Mouse (Mus musculus): Measurements from ENCODE around the gene Adamts4.
"Not testable (repeated sequence)": the region's sequence is repeated elsewhere in the genome, so short reads cannot be mapped to it uniquely, and the experiment has no call there.

The Adamts4 gene

DNA sequence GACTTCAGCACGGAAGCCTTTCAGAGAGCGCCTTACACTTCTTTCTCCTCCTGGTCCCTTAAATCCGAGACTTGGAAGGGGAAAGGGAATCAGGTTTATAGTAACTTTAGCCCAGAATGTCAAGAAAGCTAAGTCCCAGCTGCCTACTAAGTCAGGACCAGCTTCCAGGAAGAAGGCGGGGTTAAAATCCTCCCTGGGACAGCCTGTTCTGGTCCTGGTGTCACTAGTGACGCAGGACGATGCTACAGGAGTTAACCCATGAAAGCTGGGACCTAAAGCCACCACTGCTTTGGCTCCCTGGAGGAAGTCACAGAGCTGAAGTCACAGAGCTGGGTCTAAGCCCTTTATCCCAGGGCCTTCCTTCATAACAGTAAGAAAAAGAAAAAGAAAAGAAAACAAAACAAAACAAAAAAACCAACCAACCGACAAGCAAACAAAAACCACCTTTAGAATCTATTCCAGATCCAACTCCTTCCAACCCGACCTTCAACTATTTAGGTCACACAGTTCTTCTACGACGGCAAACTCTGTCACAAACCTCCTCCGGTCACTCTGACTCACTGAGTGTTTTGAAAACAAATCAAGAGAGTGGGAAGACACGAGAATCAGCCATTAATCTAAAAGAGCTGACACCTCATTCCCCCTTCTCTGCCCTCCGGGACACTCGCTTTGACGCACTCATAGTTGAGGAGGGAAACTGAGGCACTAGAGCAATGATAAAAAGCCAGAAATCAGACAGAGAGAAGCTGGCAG lies 10.1 kb upstream of the Adamts4 start:
- Histone ChIP-seq H3K27me3 (ENCODE audit: control insufficient read depth, insufficient read depth, low read length, poor library complexity, severe bottlenecking) (no peaks in the 10 kb centered on the region), H3K36me3 (ENCODE audit: control insufficient read depth, insufficient read depth, low read length, poor library complexity, severe bottlenecking) (peaks cover 8% of the 10 kb centered on the region)
- no peak for DNase-seq (ENCODE audit: low read depth, low spot score)

DNA sequence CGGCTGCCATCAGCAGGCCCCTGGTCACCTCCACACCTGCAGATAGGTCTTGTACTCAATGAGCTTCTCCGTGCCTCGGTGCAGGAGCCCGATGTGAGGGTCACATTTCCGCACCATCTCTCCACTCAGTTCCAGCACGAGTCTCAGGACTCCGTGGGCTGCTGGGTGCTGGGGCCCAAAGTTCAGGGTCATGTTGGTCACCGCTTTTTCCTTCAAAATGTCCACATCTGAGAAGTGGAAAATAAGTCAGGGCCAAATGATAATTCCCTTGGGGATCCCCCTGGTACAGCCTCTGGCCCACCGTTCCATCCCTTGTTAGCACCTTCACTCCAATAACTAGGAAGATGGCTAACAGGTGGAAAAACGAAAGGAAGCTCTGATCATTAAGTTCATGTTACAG lies 9.3 kb upstream of the Adamts4 start:
- DNase-seq (ENCODE audit: low read depth, low spot score), result no peak
- Histone ChIP-seq H3K36me3 (ENCODE audit: control insufficient read depth, insufficient read depth, low read length, poor library complexity, severe bottlenecking) (peaks cover 9% of the 10 kb centered on the region), H3K27me3 (ENCODE audit: control insufficient read depth, insufficient read depth, low read length, poor library complexity, severe bottlenecking) (no peaks in the 10 kb centered on the region)

DNA sequence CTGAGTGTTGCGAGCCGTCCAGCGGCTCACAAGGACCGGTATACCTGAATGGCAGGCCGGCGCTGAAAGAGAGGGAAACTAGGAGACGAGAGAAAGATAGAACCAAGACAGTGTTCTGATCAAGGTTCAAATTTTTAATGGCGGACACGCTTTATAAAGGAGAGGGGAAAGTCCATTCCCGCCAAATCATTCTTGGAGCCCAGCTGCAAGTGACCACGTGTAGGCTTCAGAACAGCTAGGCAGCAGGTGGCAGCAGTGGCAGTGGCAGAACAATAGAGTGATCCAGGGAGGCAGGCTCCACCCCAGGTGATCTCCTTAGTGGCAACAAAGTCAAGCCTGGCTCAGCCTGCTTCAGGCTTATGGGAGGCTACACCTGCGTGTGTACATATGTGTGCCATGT lies 8.3 kb upstream of the Adamts4 start:
- not testable (repeated sequence) for H3K36me3 ChIP-seq (ENCODE audit: control insufficient read depth, insufficient read depth, low read length, poor library complexity, severe bottlenecking); DNase-seq (ENCODE audit: low read depth, low spot score); H3K27me3 ChIP-seq (ENCODE audit: control insufficient read depth, insufficient read depth, low read length, poor library complexity, severe bottlenecking)

DNA sequence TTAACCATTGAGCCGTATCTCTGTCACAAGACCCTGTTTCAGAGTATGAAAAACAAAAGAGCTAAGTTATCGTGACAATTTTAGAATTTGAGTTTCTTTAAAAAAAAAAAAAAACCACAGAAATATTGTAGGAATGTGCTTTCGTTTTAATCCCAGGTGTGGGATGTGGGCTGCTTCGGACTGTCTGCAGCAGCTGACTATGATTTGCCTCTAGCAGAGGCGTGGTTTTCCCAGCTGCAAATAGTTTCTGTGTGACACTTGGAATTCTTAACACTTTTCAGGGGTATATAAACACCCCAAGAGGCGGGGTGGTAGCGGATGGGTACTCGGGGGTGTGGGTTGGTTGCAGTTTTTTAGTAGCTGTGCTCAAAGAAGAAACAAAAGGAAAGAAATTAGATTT lies 4.9 kb upstream of the Adamts4 start:
- Histone ChIP-seq H3K36me3 (ENCODE audit: control insufficient read depth, insufficient read depth, low read length, poor library complexity, severe bottlenecking) (peaks cover 3% of the 10 kb centered on the region), H3K27me3 (ENCODE audit: control insufficient read depth, insufficient read depth, low read length, poor library complexity, severe bottlenecking) (no peaks in the 10 kb centered on the region)
- DNase-seq (ENCODE audit: low read depth, low spot score), result no peak

DNA sequence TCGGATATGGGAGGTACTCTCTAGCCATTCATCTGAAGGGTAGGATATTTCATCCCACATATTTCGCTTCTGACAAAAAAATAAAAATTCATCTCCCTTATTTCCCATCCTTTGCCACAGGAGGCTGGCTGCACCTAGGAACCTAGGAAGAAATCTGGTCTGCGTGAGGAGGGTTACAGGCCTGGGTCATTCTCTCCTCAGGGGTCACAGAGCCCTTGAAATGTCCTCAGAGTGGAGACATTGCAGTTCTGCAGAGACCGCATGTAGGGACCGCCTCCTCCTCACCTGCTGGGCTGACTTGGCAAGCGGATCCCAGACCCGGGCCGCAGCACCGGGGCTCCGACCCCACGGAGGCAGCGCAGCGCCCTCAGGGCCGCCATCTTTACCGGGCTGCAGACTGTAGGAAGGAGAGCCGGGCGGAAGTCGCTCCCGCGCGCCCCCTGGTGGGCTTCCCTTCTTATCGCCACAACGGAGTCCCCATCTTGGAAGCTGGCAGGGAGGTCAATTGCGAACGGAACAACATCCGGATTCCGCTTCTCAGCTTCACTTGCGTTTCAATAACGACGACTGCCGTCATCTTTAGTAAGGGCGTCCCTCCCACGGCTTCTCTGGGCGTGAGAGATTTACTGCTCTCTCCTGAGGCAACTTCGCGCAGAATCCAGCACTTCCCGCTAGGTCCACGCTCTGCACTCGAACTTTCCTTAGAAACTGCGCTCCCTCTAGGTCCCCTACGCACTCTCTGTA lies 3.3 kb upstream of the Adamts4 start:
- H3K36me3 ChIP-seq (ENCODE audit: control insufficient read depth, insufficient read depth, low read length, poor library complexity, severe bottlenecking), result peaks cover 2% of the 10 kb centered on the region; the same call in 1 of the 2 replicates
- no peaks in the 10 kb centered on the region for H3K27me3 ChIP-seq (ENCODE audit: control insufficient read depth, insufficient read depth, low read length, poor library complexity, severe bottlenecking)
- DNase-seq (ENCODE audit: low read depth, low spot score), result peak; percentile 98

DNA sequence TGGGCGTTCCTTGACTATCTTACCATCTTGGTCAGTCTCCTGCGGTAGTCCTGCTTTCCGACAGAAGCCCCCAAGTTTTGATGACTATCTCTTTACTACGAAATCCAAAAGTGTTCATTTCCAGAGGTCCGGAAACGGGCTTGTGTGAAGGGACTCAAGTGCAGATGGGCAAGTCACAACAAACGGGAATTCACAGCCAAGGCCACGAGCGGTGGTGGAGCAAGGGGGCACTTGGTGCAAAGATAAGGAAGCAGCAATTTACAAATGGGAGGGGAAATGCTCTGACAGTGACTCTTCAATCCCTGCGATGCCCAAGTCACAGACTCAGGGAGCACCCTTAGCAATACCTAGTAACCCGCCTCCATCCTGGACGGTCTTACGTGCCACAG lies 2.8 kb upstream of the Adamts4 start:
- Histone ChIP-seq H3K36me3 (ENCODE audit: control insufficient read depth, insufficient read depth, low read length, poor library complexity, severe bottlenecking) (peaks cover 2% of the 10 kb centered on the region; the same call in 1 of the 2 replicates), H3K27me3 (ENCODE audit: control insufficient read depth, insufficient read depth, low read length, poor library complexity, severe bottlenecking) (no peaks in the 10 kb centered on the region)
- no peak for DNase-seq (ENCODE audit: low read depth, low spot score)

DNA sequence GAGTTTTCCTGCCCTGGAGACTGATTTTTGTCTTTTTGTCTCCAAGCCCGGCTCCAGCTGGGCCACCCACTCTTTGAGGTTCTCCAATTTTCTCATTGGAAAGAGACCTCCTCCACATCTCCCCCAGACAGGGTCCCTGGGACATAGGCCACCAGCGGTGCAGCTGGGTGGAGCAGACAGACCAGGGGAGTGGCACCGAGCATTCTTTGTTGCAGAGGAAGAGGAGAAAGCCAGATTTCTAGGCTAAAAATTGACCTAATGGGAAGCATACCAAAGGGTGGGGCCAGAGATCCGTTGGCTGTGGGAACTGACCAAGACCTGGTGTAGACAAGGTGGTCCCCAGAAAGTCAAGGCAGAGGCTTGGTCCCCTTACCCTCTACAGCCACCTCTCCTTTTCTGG lies 2.3 kb upstream of the Adamts4 start:
- Histone ChIP-seq H3K27me3 (ENCODE audit: control insufficient read depth, insufficient read depth, low read length, poor library complexity, severe bottlenecking) (no peaks in the 10 kb centered on the region), H3K36me3 (ENCODE audit: control insufficient read depth, insufficient read depth, low read length, poor library complexity, severe bottlenecking) (peaks cover 2% of the 10 kb centered on the region; the same call in 1 of the 2 replicates)
- DNase-seq (ENCODE audit: low read depth, low spot score), result no peak

DNA sequence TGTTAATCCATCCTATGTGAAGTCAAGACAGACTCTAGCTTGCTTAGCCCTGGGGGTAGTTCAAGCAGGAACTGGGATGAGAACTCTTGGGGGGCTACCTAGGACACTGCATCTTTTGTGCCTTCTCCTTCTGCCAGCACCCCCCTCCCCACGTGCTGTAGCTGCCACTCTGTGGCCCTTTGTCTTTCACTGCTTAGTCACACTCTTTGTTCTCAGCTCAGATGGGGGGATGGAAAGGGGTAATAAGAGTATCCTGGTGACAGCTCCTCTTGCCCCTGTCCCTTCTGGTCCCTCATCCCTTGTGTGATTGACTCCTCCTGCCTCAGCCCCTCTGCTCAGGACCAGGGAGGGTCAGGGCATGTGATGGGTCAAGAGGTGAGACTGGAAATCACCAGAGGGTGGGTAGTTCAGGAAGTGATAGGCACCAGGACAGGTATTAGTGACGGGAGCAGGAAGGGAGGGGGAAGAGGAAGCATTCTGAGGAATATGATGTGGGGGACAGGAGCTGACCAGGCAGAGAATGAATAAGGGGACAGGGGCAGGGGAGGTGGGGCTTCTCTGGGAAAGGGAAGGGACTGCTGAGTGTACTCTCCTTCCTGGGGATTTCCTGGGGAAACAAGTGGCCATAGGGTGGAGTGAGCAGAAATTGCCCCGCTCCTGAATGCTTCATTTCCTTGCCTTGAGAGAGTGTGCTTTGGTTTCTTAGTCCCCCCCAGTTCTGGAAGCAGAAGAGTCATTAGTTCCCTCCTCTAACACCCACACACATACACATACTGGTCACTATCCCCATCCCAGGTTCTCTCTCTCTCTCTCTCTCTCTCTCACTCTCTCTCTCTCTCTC lies 1.6 kb upstream of the Adamts4 start:
- 0 out of 2 replicates have a peak, but pooled peaks cover 2% of the 10 kb centered on the region for H3K36me3 ChIP-seq (ENCODE audit: control insufficient read depth, insufficient read depth, low read length, poor library complexity, severe bottlenecking)
- no peak for DNase-seq (ENCODE audit: low read depth, low spot score)
- H3K27me3 ChIP-seq (ENCODE audit: control insufficient read depth, insufficient read depth, low read length, poor library complexity, severe bottlenecking), result no peaks in the 10 kb centered on the region

DNA sequence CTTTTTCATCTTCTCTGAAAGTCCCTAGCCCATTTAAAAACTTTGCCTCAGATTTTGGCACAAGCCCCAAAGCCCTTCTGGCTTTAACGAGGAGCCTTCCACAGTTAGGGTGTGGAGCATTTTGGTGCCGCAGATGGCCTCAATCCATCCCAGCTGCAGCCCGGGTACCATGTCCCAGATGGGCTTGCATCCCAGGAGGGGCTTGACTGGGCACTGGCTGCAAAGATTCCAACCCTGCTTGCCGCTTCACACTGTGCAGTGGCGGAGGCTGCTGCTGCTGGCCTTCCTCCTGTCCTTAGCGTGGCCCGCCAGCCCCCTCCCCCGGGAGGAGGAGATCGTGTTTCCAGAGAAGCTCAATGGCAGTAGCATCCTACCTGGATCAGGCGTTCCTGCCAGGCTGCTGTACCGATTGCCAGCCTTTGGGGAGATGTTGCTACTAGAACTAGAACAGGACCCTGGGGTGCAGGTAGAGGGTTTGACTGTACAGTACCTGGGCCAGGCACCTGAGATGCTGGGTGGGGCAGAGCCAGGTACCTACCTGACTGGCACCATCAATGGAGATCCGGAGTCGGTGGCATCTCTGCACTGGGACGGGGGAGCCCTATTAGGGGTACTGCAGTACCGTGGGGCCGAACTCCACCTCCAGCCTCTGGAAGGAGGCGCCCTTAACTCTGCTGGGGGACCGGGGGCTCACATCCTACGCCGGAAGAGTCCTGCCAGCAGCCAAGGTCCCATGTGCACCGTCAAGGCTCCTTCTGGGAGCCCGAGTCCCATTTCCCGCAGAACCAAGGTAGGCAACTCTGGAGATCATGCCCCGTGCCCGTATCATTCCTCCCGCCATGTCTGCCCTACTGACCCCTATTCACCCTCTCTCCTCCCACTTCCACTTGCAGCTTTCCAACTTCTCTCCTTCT lies 716 bp downstream of the Adamts4 start, which contains the start of gene Ndufs2:
TSS of gene Ndufs2 (minus strand) at position 709 of the 914 bp plus-strand sequence.
- no peak for DNase-seq (ENCODE audit: low read depth, low spot score)
- H3K27me3 ChIP-seq (ENCODE audit: control insufficient read depth, insufficient read depth, low read length, poor library complexity, severe bottlenecking), result no peaks in the 10 kb centered on the region
- H3K36me3 ChIP-seq (ENCODE audit: control insufficient read depth, insufficient read depth, low read length, poor library complexity, severe bottlenecking), result no peaks in the 10 kb centered on the region

DNA sequence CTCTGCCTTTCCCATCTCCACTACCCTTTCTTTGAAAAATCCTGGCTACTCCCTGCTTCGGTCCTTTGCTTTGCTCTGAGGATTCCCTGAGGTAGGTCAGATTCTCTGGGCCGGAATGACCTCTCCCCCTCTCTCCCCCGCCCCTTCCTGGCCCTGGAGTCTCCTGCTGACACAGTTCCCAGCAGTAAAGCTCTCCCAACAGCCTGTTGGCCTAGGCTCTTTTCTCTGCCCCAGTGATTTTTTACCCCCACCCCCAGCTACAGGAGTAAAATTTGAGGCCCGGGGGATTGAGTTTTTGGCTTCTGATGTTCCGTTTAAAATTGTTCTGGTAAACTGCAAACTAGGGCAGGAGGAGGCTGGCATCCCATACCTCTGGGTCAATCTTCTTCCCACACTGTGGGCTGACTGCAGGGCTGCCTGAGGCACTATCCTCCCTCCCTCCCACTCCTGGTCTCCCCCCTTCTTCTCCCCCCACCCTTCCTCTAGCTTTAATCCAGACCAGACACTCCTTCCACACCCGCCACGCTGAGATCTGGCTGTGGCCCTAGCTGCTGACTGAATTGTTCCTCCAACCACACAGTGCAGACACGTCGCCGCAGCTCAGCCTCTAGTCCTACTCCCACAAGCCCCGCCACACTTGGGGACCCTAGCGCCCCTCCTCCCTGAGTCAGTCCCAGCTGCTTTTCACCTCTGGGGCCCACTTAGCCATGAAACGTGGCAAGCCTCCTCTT lies 1.5 kb downstream of the Adamts4 start:
- H3K27me3 ChIP-seq (ENCODE audit: control insufficient read depth, insufficient read depth, low read length, poor library complexity, severe bottlenecking), result no peaks in the 10 kb centered on the region
- H3K36me3 ChIP-seq (ENCODE audit: control insufficient read depth, insufficient read depth, low read length, poor library complexity, severe bottlenecking), result no peaks in the 10 kb centered on the region
- no peak for DNase-seq (ENCODE audit: low read depth, low spot score)

DNA sequence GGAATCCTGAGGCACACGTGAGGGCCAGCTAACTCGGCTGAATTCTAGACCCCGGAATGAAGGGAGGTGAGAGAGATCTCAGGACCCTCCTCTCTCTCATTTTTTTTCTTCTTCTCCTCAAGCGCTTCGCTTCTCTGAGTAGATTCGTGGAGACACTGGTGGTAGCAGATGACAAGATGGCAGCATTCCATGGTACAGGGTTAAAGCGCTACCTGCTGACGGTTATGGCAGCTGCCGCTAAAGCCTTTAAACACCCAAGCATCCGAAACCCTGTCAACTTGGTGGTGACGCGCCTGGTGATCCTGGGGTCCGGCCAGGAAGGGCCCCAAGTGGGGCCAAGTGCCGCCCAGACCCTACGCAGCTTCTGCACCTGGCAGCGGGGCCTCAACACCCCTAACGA lies 2.2 kb downstream of the Adamts4 start:
- Histone ChIP-seq H3K36me3 (ENCODE audit: control insufficient read depth, insufficient read depth, low read length, poor library complexity, severe bottlenecking) (no peaks in the 10 kb centered on the region), H3K27me3 (ENCODE audit: control insufficient read depth, insufficient read depth, low read length, poor library complexity, severe bottlenecking) (no peaks in the 10 kb centered on the region)
- no peak for DNase-seq (ENCODE audit: low read depth, low spot score)

DNA sequence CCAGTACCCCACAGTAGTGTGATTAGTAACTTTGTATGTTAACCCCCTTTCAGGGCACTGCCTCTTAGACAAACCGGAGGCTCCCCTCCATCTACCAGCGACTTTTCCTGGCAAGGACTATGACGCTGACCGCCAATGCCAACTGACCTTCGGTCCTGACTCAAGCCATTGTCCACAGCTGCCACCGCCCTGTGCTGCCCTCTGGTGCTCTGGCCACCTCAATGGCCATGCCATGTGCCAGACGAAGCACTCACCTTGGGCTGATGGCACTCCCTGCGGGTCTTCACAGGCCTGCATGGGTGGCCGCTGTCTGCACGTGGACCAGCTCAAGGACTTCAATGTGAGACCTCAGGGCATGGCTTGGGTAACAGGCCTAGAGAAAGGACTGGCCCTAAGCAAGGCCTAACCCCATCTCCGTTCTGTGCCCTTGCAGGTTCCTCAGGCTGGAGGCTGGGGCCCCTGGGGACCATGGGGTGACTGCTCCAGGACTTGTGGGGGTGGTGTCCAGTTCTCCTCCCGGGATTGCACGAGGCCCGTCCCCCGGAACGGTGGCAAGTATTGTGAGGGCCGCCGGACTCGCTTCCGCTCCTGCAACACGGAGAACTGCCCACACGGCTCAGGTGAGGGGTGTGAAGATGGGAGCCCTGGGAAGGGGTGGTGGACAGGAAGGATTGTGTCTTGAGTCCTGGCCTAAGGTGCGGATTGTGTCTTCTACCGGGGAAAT lies 6.0 kb downstream of the Adamts4 start:
- no peaks in the 10 kb centered on the region for H3K27me3 ChIP-seq (ENCODE audit: control insufficient read depth, insufficient read depth, low read length, poor library complexity, severe bottlenecking)
- no peaks in the 10 kb centered on the region for H3K36me3 ChIP-seq (ENCODE audit: control insufficient read depth, insufficient read depth, low read length, poor library complexity, severe bottlenecking)
- DNase-seq (ENCODE audit: low read depth, low spot score), result no peak

DNA sequence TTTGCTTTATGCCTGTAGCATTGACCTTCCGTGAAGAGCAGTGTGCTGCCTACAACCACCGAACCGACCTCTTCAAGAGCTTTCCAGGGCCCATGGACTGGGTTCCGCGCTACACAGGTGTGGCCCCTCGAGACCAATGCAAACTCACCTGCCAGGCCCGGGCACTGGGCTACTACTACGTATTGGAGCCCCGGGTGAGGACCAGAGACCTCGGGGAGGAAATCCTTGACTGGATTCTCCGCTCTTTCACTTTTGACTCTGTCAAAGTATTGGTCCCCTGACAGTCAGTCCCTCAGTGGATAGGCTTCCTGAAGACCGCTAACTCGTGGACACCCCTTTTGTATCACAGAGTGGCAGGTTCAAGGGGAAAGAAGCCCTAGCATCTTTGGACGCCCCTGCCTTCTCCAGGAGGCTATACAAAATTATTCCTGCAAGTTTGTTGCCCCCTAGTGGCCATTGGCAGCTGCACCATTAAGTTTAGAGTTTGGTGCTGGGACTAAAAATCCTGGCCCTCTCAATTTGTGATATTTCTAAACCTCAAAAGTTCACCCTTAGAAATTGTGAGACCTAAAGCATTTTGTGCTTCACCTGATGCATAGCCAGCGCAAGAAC lies 6.8 kb downstream of the Adamts4 start:
- DNase-seq (ENCODE audit: low read depth, low spot score), result peak; percentile 77
- Histone ChIP-seq H3K36me3 (ENCODE audit: control insufficient read depth, insufficient read depth, low read length, poor library complexity, severe bottlenecking) (no peaks in the 10 kb centered on the region), H3K27me3 (ENCODE audit: control insufficient read depth, insufficient read depth, low read length, poor library complexity, severe bottlenecking) (no peaks in the 10 kb centered on the region)
